Mouse (Mus musculus): ENCODE measurements around the gene 2310034G01Rik.

2310034G01Rik gene

DNA sequence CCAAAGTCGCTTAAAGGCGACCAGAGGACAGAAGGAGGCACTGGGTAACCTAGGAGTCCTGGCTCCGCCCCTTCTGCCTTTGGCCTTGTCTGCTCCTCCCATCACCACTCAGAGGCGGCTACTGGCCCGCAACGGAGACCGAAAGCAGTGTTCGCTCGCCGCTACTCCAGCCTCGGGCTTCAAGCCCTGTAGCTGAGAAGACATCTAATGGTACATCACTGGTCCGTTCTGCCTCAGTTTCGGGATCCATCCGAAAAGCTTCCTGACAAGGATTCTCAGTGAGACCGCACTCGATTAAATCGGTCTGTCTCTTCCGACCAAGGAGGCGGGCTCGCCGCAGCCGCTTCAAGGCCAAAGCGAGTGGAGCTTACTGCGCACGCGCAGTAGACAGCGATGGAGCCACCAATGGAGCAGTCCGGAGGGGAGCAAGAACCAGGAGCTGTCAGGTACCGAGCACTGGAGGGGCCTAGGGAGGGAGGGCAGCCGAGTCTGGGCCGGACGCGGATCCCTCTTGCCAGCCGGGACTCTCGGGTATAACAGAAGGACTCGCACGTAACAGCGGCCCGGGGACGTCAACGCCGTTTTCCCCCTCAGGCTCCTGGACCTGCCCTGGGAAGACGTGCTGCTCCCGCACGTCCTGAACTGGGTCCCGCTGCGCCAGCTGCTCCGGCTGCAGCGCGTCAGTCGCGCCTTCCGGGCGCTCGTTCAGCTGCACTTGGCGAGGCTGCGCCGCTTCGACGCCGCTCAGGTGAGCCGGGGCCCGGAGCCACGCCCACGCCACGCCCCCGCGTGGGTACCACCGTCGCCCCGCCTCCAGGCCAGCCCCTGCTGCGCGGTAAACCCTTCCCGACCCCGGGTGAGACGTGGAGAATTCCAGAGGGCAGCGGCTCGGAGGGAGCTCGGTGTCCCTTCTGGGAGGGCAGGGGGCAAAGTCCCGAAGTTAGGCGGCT is 21.7 kb downstream of the 2310034G01Rik start, which contains the start of gene Fbxl15:
Gene Fbxl15 (plus strand): TSS at position 104 of the 950 bp plus-strand sequence.
- peak; percentile 93 for DNase-seq (ENCODE audit: low read depth, low spot score)

DNA sequence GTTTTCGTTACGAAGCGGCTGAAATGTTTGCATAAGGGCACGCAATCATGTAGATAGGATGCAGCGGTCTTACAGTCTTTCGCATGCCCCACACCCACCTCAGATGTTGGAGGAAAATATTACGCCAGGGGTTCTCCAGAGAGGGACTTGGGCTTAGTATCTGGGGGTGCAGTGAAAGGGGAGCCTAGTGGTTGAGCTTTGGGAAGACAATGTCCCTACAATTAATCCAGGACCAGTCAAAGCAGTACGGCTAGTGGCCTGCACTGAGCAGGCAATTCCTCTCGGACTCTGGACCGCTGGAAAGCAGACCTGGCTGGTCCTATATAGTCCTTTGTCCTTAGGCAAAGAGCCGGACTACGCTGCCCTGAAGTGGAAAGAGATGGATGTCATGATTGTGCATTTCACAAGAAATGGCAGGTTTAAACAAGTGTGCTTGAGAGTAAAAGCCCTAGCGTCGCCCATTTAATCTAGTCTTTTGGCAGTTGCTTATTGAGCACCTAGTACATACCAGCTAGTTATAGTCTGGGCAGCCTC is 22.5 kb downstream of the 2310034G01Rik start:
- DNase-seq (ENCODE audit: low read depth, low spot score): no peak

DNA sequence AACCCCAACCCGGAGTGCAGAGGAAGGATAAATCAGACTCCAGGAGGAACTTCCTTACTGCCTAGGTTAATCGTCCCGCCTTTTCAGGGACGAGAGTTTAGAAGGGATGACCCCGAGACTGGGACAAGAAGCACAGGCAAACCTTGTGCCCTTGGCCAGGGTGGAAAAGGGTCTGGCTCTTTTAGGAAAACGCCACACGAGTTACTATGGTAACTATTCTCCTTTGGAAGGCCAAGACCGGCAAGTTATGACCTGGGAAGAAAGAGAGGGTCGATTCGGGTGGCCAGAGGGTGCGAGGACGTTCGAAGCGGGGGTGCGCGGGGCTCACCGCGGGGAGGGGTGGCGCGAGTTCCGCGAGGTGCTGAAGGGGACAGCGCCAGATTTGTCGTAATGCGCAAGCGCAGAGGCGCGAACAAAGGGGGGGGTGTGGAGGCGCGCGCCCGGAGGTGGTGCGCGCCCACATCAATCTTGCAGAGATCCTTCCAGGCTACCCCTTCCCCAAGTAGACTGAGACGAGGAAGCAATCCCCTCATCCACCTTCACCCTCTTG is 23.3 kb downstream of the 2310034G01Rik start, which contains the start of gene Psd:
Gene Psd (minus strand): TSS at position 401 of the 550 bp plus-strand sequence.
- DNase-seq (ENCODE audit: low read depth, low spot score): no peak

- DNase-seq (ENCODE audit: low read depth, low spot score): peak; percentile 73
These were observed 23.9 kb downstream of the 2310034G01Rik start for GRCm38 (mm10) chr19:46326019-46326755.

DNA sequence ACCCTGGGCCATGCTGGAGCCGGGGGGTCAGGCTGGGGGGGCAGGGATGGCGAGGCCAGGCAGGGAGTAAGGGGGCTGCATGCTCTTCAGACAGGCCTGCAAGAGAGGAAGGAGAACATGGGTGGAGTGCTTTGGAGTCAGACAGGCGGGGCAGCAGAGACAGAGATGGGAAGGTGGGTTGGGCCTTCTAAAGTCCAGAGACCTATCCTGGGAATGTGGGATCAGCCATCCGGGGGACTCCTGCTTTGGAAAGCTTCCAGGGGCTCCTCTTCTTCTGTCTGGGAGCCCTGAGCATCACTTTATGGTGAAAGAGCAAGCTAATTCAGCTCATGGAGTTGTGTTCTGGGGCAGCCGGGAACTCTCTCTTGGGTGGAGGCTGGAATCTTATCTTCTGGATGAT is 25.2 kb downstream of the 2310034G01Rik start:
- no peak for DNase-seq (ENCODE audit: low read depth, low spot score)

DNA sequence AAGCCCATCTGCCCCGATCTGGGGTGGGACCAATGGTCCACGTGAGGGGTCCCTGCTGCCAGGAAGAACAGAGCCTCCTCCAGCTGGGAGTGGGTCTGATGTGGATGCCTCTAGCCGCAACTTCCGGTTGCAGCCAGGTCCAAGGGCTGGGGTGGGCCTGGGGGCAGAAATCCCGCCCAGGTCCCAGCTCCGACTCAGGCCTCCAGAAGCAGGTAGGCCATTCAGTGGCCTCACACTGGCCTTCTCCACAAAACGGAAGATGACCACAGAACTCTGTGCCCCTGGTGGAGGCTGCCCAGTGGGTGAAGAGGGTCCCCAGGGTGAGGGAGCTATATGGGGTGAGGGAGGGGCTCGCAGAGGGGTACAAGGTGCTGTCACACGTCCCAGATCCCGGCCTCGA is 25.7 kb downstream of the 2310034G01Rik start:
- DNase-seq (ENCODE audit: low read depth, low spot score): no peak

- DNase-seq (ENCODE audit: low read depth, low spot score): no peak
These were observed 26.4 kb downstream of the 2310034G01Rik start for GRCm38 (mm10) chr19:46323716-46324115.

DNA sequence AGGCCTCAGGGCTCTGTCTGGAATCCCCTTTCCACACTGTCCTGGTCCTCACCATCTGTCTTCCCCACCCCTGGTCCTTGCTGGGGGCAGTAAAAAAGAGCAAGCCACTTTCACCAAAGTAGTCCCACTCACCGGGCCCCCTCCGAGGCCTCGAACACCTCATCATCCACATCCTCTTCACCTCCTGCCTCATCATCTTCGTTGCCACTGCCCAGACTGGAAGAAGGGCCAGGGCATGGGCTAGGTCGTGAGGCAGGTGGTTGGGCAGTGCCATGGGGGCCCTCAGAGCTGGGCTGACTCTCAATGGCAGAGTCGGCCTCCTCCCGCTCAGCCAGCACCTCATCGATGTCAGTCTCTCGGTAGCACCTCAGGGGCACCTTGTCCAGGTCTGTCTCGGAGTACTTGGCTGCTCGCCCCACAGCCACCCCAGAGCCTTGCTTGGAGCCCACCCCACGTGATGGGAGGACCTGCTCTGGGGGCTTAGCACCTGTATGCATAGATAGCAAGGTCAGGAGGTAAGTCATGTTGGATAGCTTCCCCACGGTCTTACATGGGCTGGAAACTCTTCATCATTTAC is 27.0 kb downstream of the 2310034G01Rik start:
- DNase-seq (ENCODE audit: low read depth, low spot score): no peak

DNA sequence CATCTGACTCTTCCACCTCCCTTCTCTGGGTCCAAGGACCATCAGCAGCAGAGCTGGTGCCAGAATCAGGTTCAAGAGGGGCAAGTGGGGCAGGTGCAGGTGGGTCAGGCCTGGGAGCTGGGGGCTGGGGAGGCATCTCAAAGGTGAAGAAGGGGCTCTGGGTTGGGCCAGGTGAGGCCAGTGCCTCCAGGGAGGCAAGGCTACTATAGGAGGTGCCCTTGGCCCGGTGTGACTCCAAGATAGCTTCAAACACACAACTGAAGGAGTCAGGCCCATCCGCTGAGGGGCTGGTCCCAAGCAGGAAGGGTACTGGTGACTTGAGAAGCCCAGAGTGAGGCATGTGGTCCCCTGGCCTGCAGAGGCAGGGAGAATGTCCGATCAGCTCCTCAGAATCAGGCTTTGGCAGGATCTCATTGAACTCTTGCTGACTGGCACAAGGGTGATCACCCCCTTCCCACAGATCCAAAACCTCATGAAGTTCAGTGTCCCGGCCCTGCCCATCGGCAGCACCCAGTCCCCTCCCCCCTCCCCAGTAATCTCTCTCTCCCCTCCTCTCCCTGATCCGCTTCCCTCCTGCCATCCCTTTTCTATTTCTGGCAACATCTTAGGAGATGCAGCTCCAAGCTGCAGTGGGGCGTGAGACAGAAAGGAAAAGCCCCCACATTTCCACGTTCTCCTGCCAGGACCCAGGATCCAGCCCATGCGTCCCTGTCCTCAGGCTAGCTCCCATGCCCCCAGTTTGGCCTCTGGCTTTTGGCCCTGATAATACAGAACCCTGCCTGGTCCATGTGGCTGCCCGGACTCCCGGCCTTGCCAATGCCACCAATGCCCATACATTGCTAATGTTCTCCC is 27.7 kb downstream of the 2310034G01Rik start:
- peak; percentile 63 for DNase-seq (ENCODE audit: low read depth, low spot score)

DNA sequence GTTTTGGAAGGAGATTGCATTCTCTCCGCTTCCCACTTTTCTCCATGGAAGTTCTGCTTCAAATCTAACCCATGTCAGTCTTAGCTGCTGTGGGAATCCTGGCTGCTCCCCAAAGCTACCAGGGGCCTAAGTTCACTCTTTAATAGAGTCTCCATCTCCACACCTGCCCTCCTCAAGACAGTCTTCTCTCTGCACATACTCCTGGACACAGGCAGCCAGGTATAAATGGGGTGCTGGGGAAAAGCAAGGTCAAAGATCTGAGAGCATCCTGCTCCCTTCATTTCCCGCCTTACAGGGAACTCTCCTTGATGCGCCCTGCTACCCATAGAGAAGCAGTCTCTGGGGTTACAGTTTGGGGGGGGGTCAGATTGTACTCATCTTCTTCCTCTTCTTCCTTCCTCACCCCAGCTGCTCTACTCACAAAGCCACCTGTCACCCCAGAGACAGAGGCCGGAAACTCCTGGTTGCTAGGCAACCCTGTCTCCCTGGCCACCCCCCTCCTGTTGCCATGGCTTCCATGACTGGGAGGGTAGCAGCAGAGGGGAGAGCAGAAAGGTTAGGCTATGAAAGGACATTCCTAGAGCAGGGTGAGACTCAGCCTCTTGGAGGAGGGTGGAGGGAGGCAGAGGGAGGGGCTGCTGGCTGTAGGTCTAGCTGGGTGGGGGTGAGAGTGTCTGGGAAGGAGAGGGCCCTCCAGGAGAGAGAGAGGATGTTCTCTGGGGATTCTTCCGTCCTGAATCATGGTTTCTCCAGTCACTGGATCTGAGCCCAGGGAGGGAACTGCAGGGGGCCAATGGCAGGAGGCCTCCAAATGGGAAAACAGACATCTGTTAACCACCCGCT is 28.8 kb downstream of the 2310034G01Rik start:
- DNase-seq (ENCODE audit: low read depth, low spot score): no peak

GRCm38 (mm10) chr19:46320076-46320785 is 29.9 kb downstream of the 2310034G01Rik start:
- no peak for DNase-seq (ENCODE audit: low read depth, low spot score)

DNA sequence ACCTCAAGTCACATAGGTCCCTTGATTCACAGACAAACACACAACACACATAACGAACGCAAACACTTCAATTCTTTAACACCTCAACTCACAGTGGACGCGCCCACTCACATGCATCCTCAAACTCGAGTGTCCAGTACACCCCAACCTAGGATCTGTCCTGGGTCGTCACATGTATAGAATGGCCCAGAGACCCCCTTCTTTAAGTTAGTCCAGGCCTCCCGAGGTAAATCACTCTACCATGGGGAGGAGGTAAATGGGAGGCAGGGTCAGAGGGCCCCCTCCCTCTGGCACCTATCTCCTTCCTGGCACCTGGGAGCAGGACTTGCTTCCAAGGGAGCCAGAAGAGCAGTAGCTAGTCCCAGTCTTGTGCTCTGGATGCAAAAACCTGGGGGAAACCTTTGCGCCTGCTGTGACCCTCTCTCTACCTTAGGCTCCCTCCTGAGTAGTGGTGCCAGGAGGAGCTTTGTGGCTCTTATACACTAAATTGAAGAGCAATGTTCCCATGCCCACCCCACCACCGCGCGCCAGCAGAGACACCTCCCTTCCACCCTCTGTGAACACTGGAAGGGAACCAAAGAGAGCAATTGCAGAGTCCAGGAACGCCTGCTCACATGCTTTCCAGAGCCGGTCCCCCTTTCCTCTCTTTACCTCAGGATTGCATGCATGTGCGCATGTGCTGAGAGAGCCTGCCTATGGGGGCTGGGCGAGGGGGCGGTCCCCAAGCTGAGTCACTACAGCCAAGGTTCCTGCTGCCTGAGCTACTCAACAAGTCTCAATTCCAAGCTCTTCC is 31.3 kb downstream of the 2310034G01Rik start:
- no peak for DNase-seq (ENCODE audit: low read depth, low spot score)

- DNase-seq (ENCODE audit: low read depth, low spot score): no peak
These were observed 32.1 kb downstream of the 2310034G01Rik start for GRCm38 (mm10) chr19:46318031-46318471.

DNA sequence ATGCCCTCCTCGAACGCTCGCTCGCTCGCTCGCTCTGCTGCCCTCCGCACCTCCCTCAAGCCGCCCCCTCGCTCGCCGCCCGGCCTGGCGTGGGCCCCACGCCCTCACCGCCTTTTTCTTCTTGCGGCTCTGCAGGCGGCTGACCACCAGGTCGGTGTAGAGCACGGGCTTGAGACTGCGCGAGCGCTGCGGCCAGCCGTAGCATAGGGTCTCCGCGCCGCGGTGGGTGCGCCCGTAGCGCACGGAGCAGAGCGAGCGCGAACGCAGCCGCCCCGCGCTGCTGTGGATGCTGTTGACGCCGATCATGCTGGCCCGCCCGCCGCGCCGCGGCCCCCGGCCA is 32.6 kb downstream of the 2310034G01Rik start:
- DNase-seq (ENCODE audit: low read depth, low spot score): no peak

- no peak for DNase-seq (ENCODE audit: low read depth, low spot score)
These were observed 33.1 kb downstream of the 2310034G01Rik start for GRCm38 (mm10) chr19:46316846-46317545.

DNA sequence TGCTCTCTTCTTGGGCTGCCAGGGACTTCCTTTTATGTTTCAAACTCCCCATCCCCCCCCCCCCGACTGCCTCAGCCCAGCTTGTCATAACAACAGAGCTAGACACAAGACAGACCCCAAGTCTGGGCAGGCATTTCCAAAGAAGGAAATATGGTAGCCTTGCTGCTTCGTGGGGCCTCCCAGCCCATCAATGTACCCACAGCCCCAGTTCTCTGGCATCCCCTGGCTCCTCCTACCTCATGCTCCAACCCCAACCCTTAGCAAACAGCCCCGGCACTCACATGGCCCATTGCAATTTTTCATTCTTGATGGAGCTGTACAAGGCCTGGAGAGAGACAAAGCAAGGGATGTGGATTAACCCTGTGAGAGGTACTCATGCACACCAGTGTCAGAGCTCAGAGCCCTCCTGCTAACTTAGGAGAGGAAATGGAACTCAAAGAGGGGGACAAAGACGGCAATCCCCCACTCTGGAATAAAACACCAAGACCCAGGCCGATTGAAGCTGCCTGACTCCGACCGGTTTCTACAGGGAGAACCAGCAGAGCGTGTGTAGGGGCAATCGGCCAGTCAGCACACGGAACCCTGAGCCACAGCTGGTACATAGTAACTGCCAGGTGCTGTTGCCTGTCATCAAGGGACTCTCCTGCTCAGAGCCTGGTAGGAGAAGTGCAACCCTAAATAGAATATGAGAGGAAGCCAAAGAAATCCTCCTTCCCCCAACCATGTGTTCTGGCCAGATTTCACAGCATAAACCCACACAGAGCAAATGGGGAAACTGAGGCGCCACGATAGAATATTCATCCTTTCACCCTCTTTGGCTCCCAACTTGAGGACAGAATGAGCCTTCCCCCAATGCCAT is 34.1 kb downstream of the 2310034G01Rik start:
- DNase-seq (ENCODE audit: low read depth, low spot score): no peak
